Mouse (Mus musculus) midbrain, embryonic 13.5 days (tissue): Measurements from ENCODE around the gene Nap1l4. TPM values are rescaled to one million over a fixed set of nuclear protein-coding genes. Genes with fewer than 3 reads are reported as not detected.
A peak's percentile ranks its signal among the peaks of the same experiment; 100 is the strongest.

Experiments
- ATAC-seq: fragments of 200-750 bp; cut with Nextera tagmentation; 2 replicates; pipeline ENCODE4 v1.8.0; 2017; ENCODE audit warnings: mild to moderate bottlenecking, moderate TSS enrichment, moderate library complexity
- H3K27ac ChIP-seq: fragments of 300-500 bp; sonication (generic); 2 replicates; pipeline ENCODE4 v1.5.1; 2015; ENCODE audit warnings: inconsistent platforms, mild to moderate bottlenecking, moderate library complexity
- H3K27me3 ChIP-seq: fragments of 300-500 bp; sonication (generic); 2 replicates; pipeline ENCODE4 v1.6.1; 2015; ENCODE audit warnings: mild to moderate bottlenecking, inconsistent platforms
- H3K36me3 ChIP-seq: fragments of 300-500 bp; sonication (generic); 2 replicates; pipeline ENCODE4 v1.6.1; 2015; ENCODE audit warnings: mild to moderate bottlenecking, inconsistent platforms
- H3K4me1 ChIP-seq: fragments of 300-500 bp; sonication (generic); replicated peaks from 2 replicates; pipeline ENCODE4 v1.6.1; 2015; ENCODE audit warnings: inconsistent platforms
- H3K4me2 ChIP-seq: fragments of 300-500 bp; sonication (generic); replicated peaks from 2 replicates; pipeline ENCODE4 v1.6.1; 2015; ENCODE audit warnings: moderate library complexity, mild to moderate bottlenecking, inconsistent platforms
- H3K4me3 ChIP-seq: fragments of 300-500 bp; sonication (generic); replicated peaks from 2 replicates; pipeline ENCODE4 v1.5.1; 2015; ENCODE audit warnings: mild to moderate bottlenecking, inconsistent platforms
- H3K9ac ChIP-seq: fragments of 300-500 bp; sonication (generic); replicated peaks from 2 replicates; pipeline ENCODE4 v1.6.1; 2015; ENCODE audit warnings: mild to moderate bottlenecking, inconsistent platforms
- H3K9me3 ChIP-seq: fragments of 300-500 bp; sonication (generic); 2 replicates; pipeline ENCODE4 v1.6.1; 2016; ENCODE audit warnings: mild to moderate bottlenecking, inconsistent platforms
- WGBS: fragments of 180-500 bp; shearing (Covaris S2); methylation state at CpG from one replicate; pipeline ENCODE4 v1.1.7; 2015; 5-methylcytosine and 5-hydroxymethylcytosine counted together
- polyA plus RNA-seq: library from polyadenylated mRNA; unstranded; fragments of >200 nt; fragmentation: Nextera tagmentation; extraction: Ambion mirVana; gene quantifications from 2 replicates; pipeline ENCODE4 v1.2.1, GENCODE M21; 2015

Gene Nap1l4
- polyA plus RNA-seq, 1 experiment from 2014 or later, result 364 TPM

- H3K36me3 ChIP-seq, result peaks cover 70% of the 10 kb centered on the region
- H3K4me1 ChIP-seq, result no peaks in the 10 kb centered on the region
- H3K27me3 ChIP-seq, result no peaks in the 10 kb centered on the region
- H3K27ac ChIP-seq, result no peak overlapping the region
- H3K9me3 ChIP-seq, result no peaks in the 10 kb centered on the region
- H3K9ac ChIP-seq, result no peak overlapping the region
- WGBS, result 93% methylated on average over 10 of the region's 10 CpGs
- no peak for ATAC-seq
- H3K4me2 ChIP-seq, result no peak overlapping the region
- H3K4me3 ChIP-seq, result no peak overlapping the region
Observed at GRCm38 (mm10) chr7:143513763-143514415, 35.0 kb downstream of the Nap1l4 start.

GRCm38 (mm10) chr7:143511335-143511712 is 37.6 kb downstream of the Nap1l4 start:
- Histone ChIP-seq H3K4me2 (no peak overlapping the region), H3K36me3 (peaks cover 45% of the 10 kb centered on the region), H3K4me3 (no peak overlapping the region), H3K27ac (no peak overlapping the region), H3K4me1 (no peaks in the 10 kb centered on the region), H3K27me3 (peaks cover 2% of the 10 kb centered on the region; the same call in 1 of the 2 replicates), H3K9ac (no peak overlapping the region), H3K9me3 (no peaks in the 10 kb centered on the region)
- ATAC-seq, result no peak

GRCm38 (mm10) chr7:143510593-143511334 is 38.1 kb downstream of the Nap1l4 start:
- Histone ChIP-seq H3K36me3 (peaks cover 39% of the 10 kb centered on the region), H3K9ac (no peak overlapping the region), H3K27me3 (peaks cover 4% of the 10 kb centered on the region; the same call in 1 of the 2 replicates), H3K27ac (no peak overlapping the region), H3K4me1 (no peaks in the 10 kb centered on the region), H3K9me3 (no peaks in the 10 kb centered on the region), H3K4me3 (no peak overlapping the region), H3K4me2 (no peak overlapping the region)
- WGBS, result 92% methylated on average over 3 of the region's 3 CpGs
- no peak for ATAC-seq

GRCm38 (mm10) chr7:143509566-143509965 is 39.3 kb downstream of the Nap1l4 start:
- Histone ChIP-seq H3K36me3 (peaks cover 27% of the 10 kb centered on the region), H3K27me3 (peaks cover 10% of the 10 kb centered on the region), H3K4me3 (no peak overlapping the region), H3K27ac (no peak overlapping the region), H3K4me1 (no peaks in the 10 kb centered on the region), H3K4me2 (no peak overlapping the region), H3K9me3 (no peaks in the 10 kb centered on the region), H3K9ac (no peak overlapping the region)
- ATAC-seq, result no peak
- WGBS, result 94% methylated on average over 1 of the region's 1 CpGs

GRCm38 (mm10) chr7:143506675-143507074 is 42.2 kb downstream of the Nap1l4 start:
- H3K9me3 ChIP-seq, result no peaks in the 10 kb centered on the region
- no peak overlapping the region for H3K4me2 ChIP-seq
- no peak overlapping the region for H3K4me3 ChIP-seq
- H3K27ac ChIP-seq, result no peak overlapping the region
- H3K36me3 ChIP-seq, result no peaks in the 10 kb centered on the region
- 0 out of 2 replicates have a peak, but pooled peaks have one; percentile 28 for ATAC-seq
- H3K9ac ChIP-seq, result no peak overlapping the region
- H3K4me1 ChIP-seq, result peaks cover 12% of the 10 kb centered on the region
- 31% methylated on average over 7 of the region's 7 CpGs for WGBS
- peaks cover 39% of the 10 kb centered on the region for H3K27me3 ChIP-seq

GRCm38 (mm10) chr7:143506271-143506670 is 42.6 kb downstream of the Nap1l4 start:
- Histone ChIP-seq H3K9ac (no peak overlapping the region), H3K27me3 (peaks cover 43% of the 10 kb centered on the region), H3K4me3 (no peak overlapping the region), H3K4me2 (no peak overlapping the region), H3K27ac (no peak overlapping the region), H3K9me3 (no peaks in the 10 kb centered on the region), H3K4me1 (peaks cover 16% of the 10 kb centered on the region), H3K36me3 (no peaks in the 10 kb centered on the region)
- WGBS, result 70% methylated on average over 7 of the region's 7 CpGs
- ATAC-seq, result no peak

- Histone ChIP-seq H3K9me3 (no peaks in the 10 kb centered on the region), H3K4me3 (no peak overlapping the region), H3K4me2 (no peak overlapping the region), H3K36me3 (no peaks in the 10 kb centered on the region), H3K4me1 (peaks cover 16% of the 10 kb centered on the region), H3K9ac (no peak overlapping the region), H3K27ac (no peak overlapping the region), H3K27me3 (peaks cover 48% of the 10 kb centered on the region)
- WGBS, result 33% methylated on average over 11 of the region's 11 CpGs
- ATAC-seq, result no peak
Observed at GRCm38 (mm10) chr7:143505823-143506222, 43.1 kb downstream of the Nap1l4 start.

- no peak for ATAC-seq
- H3K9ac ChIP-seq, result no peak overlapping the region
- no peak overlapping the region for H3K4me3 ChIP-seq
- 91% methylated on average over 2 of the region's 2 CpGs for WGBS
- peaks cover 16% of the 10 kb centered on the region for H3K4me1 ChIP-seq
- H3K27ac ChIP-seq, result no peak overlapping the region
- H3K4me2 ChIP-seq, result no peak overlapping the region
- no peaks in the 10 kb centered on the region for H3K9me3 ChIP-seq
- peaks cover 52% of the 10 kb centered on the region for H3K27me3 ChIP-seq
- H3K36me3 ChIP-seq, result no peaks in the 10 kb centered on the region
Observed at GRCm38 (mm10) chr7:143505411-143505810, 43.5 kb downstream of the Nap1l4 start.

- no peak overlapping the region for H3K4me2 ChIP-seq
- no peaks in the 10 kb centered on the region for H3K36me3 ChIP-seq
- peaks cover 16% of the 10 kb centered on the region for H3K4me1 ChIP-seq
- H3K4me3 ChIP-seq, result no peak overlapping the region
- H3K9ac ChIP-seq, result no peak overlapping the region
- no peak for ATAC-seq
- H3K27ac ChIP-seq, result no peak overlapping the region
- peaks cover 67% of the 10 kb centered on the region for H3K27me3 ChIP-seq
- no peaks in the 10 kb centered on the region for H3K9me3 ChIP-seq
- WGBS, result 91% methylated on average over 6 of the region's 6 CpGs
Observed at GRCm38 (mm10) chr7:143503926-143504325, 45.0 kb downstream of the Nap1l4 start.

- Histone ChIP-seq H3K36me3 (no peaks in the 10 kb centered on the region), H3K27me3 (peaks cover 69% of the 10 kb centered on the region), H3K4me3 (peak within 1 kb of the TSS; percentile 37), H3K27ac (no peak within 1 kb of the TSS), H3K9me3 (no peaks in the 10 kb centered on the region), H3K4me2 (peak within 1 kb of the TSS; percentile 56), H3K4me1 (peaks cover 16% of the 10 kb centered on the region), H3K9ac (peak within 1 kb of the TSS; percentile 46; the same call in 1 of the 2 replicates)
- ATAC-seq, result 0 out of 2 replicates have a peak, but pooled peaks have one; percentile 19
- WGBS, result 8% methylated on average over 51 of the region's 51 CpGs
Observed at GRCm38 (mm10) chr7:143502418-143503200, 46.3 kb downstream of the Nap1l4 start, which contains the start of gene Phlda2. Gene Phlda2 (minus strand): TSS chr7:143503150.

- H3K4me3 ChIP-seq, result peak overlapping the region; percentile 37
- 4% methylated on average over 55 of the region's 55 CpGs for WGBS
- peaks cover 16% of the 10 kb centered on the region for H3K4me1 ChIP-seq
- H3K27ac ChIP-seq, result no peak overlapping the region
- no peaks in the 10 kb centered on the region for H3K9me3 ChIP-seq
- no peaks in the 10 kb centered on the region for H3K36me3 ChIP-seq
- H3K9ac ChIP-seq, result peak overlapping the region; percentile 46; the same call in 1 of the 2 replicates
- peaks cover 69% of the 10 kb centered on the region for H3K27me3 ChIP-seq
- ATAC-seq, result 0 out of 2 replicates have a peak, but pooled peaks have one; percentile 10
- peak overlapping the region; percentile 56 for H3K4me2 ChIP-seq
Observed at GRCm38 (mm10) chr7:143501643-143502417, 47.1 kb downstream of the Nap1l4 start.
